Mouse (Mus musculus): ENCODE measurements around the gene Zranb2. TPM values are rescaled to one million over a fixed set of nuclear protein-coding genes. Genes with fewer than 3 reads are reported as not detected.

The Zranb2 gene
- polyA plus RNA-seq, 1 experiment from 2014 or later, result 53.3 TPM

- Histone ChIP-seq H3K4me1 (replicated peaks; ENCODE audit: control insufficient read depth, insufficient read depth, low read length) (no peaks in the 10 kb centered on the region), H3K4me3 (ENCODE audit: low read depth, low read length) (no peak overlapping the region), H3K9ac (ENCODE audit: low read depth, low read length) (no peak overlapping the region), H3K27me3 (replicated peaks; ENCODE audit: control insufficient read depth, insufficient read depth, low read length) (0 out of 2 replicates have a peak, but pooled peaks cover 3% of the 10 kb centered on the region), H3K27ac (ENCODE audit: low read depth, low read length) (no peak overlapping the region), H3K4me2 (replicated peaks; ENCODE audit: low read depth) (no peak overlapping the region), H3K9me3 (ENCODE audit: control insufficient read depth) (no peaks in the 10 kb centered on the region), H3K36me3 (ENCODE audit: control insufficient read depth, insufficient read depth) (no peaks in the 10 kb centered on the region)
- WGBS, result 0% methylated on average over 1 of the region's 1 CpGs
- TF ChIP-seq CTCF (IDR thresholded peaks at IDR 0.05; ENCODE audit: low read depth), result peak; percentile 82
- no peak for ATAC-seq
Observed at GRCm38 (mm10) chr3:157520433-157520832, 13.5 kb upstream of the Zranb2 start.

- Histone ChIP-seq H3K4me1 (replicated peaks; ENCODE audit: control insufficient read depth, insufficient read depth, low read length) (no peaks in the 10 kb centered on the region), H3K4me3 (ENCODE audit: low read depth, low read length) (no peak overlapping the region), H3K36me3 (ENCODE audit: control insufficient read depth, insufficient read depth) (no peaks in the 10 kb centered on the region), H3K9me3 (ENCODE audit: control insufficient read depth) (no peaks in the 10 kb centered on the region), H3K4me2 (replicated peaks; ENCODE audit: low read depth) (no peak overlapping the region), H3K27me3 (replicated peaks; ENCODE audit: control insufficient read depth, insufficient read depth, low read length) (0 out of 2 replicates have a peak, but pooled peaks cover 8% of the 10 kb centered on the region), H3K27ac (ENCODE audit: low read depth, low read length) (no peak overlapping the region), H3K9ac (ENCODE audit: low read depth, low read length) (no peak overlapping the region)
- no peak for TF ChIP-seq CTCF (IDR thresholded peaks at IDR 0.05; ENCODE audit: low read depth)
- no peak for ATAC-seq
- 47% methylated on average over 1 of the region's 1 CpGs for WGBS
Observed at GRCm38 (mm10) chr3:157523834-157524233, 10.1 kb upstream of the Zranb2 start.

DNA sequence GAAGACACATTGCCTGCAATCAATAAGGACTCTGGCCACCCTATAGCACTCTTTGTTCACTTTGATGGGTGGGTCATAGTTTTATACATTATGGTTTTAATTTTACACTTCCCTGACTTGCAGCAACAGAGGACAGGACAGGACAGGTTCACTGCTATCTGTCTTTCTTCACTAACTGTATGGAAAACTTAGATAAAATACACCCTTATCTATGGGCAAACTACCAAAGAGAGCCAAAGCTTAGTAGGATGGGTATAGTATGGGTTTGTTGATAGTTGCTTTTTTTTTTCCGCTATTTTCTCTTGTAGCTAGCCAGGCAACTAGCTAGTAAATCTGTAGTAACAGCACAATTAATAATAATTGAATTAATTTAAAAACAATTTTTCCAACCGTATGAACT, 2.4 kb upstream of the Zranb2 start:
- Histone ChIP-seq H3K9me3 (ENCODE audit: control insufficient read depth) (0 out of 2 replicates have a peak, but pooled peaks cover 6% of the 10 kb centered on the region), H3K9ac (ENCODE audit: low read depth, low read length) (no peak overlapping the region), H3K27me3 (replicated peaks; ENCODE audit: control insufficient read depth, insufficient read depth, low read length) (peaks cover 28% of the 10 kb centered on the region), H3K36me3 (ENCODE audit: control insufficient read depth, insufficient read depth) (no peaks in the 10 kb centered on the region), H3K27ac (ENCODE audit: low read depth, low read length) (no peak overlapping the region), H3K4me2 (replicated peaks; ENCODE audit: low read depth) (no peak overlapping the region), H3K4me3 (ENCODE audit: low read depth, low read length) (no peak overlapping the region), H3K4me1 (replicated peaks; ENCODE audit: control insufficient read depth, insufficient read depth, low read length) (peaks cover 3% of the 10 kb centered on the region; the same call in 1 of the 2 replicates)
- TF ChIP-seq CTCF (IDR thresholded peaks at IDR 0.05; ENCODE audit: low read depth), result no peak
- ATAC-seq, result no peak
- 70% methylated on average over 2 of the region's 2 CpGs for WGBS

- Histone ChIP-seq H3K4me1 (replicated peaks; ENCODE audit: control insufficient read depth, insufficient read depth, low read length) (peaks cover 3% of the 10 kb centered on the region; the same call in 1 of the 2 replicates), H3K9me3 (ENCODE audit: control insufficient read depth) (0 out of 2 replicates have a peak, but pooled peaks cover 6% of the 10 kb centered on the region), H3K36me3 (ENCODE audit: control insufficient read depth, insufficient read depth) (peaks cover 15% of the 10 kb centered on the region), H3K9ac (ENCODE audit: low read depth, low read length) (peak overlapping the region; percentile 92), H3K4me2 (replicated peaks; ENCODE audit: low read depth) (peak overlapping the region; percentile 78), H3K27ac (ENCODE audit: low read depth, low read length) (peak overlapping the region; percentile 94), H3K27me3 (replicated peaks; ENCODE audit: control insufficient read depth, insufficient read depth, low read length) (peaks cover 15% of the 10 kb centered on the region), H3K4me3 (ENCODE audit: low read depth, low read length) (peak overlapping the region; percentile 88)
- peak; percentile 67 for ATAC-seq
- no peak for TF ChIP-seq CTCF (IDR thresholded peaks at IDR 0.05; ENCODE audit: low read depth)
- 2% methylated on average over 15 of the region's 15 CpGs for WGBS
Observed at GRCm38 (mm10) chr3:157534786-157535415, 941 bp downstream of the Zranb2 start.

DNA sequence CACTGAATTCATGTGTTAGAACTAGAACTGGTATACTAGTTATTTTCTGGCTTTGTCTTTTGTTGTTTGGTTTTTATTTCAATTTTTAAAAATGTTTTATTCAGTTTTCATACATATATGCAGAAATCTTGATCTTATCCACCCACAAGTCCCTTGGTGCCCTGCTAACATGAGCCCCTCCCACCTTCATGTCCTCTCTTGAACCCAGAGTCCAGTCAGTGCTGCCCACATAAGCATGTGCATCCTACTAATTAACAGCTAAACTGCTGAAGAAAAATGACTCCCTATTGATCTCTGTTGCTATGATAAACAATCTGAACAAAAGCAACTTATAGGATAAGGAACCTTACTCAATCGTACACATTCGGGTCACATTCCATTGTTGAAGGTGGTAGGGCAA, 15.4 kb downstream of the Zranb2 start:
- no peak for ATAC-seq
- peaks cover 37% of the 10 kb centered on the region for H3K36me3 ChIP-seq (ENCODE audit: control insufficient read depth, insufficient read depth)
- no peak overlapping the region for H3K4me3 ChIP-seq (ENCODE audit: low read depth, low read length)
- TF ChIP-seq CTCF (IDR thresholded peaks at IDR 0.05; ENCODE audit: low read depth), result no peak
- H3K4me2 ChIP-seq (replicated peaks; ENCODE audit: low read depth), result no peak overlapping the region
- H3K9ac ChIP-seq (ENCODE audit: low read depth, low read length), result no peak overlapping the region
- no peak overlapping the region for H3K27ac ChIP-seq (ENCODE audit: low read depth, low read length)
- H3K27me3 ChIP-seq (replicated peaks; ENCODE audit: control insufficient read depth, insufficient read depth, low read length), result no peaks in the 10 kb centered on the region
- no peaks in the 10 kb centered on the region for H3K9me3 ChIP-seq (ENCODE audit: control insufficient read depth)
- 90% methylated on average over 2 of the region's 2 CpGs for WGBS
- H3K4me1 ChIP-seq (replicated peaks; ENCODE audit: control insufficient read depth, insufficient read depth, low read length), result no peaks in the 10 kb centered on the region

- no peak for ATAC-seq
- 97% methylated on average over 3 of the region's 3 CpGs for WGBS
Observed at GRCm38 (mm10) chr3:157549758-157550600, 16.0 kb downstream of the Zranb2 start.

More at GRCm38 (mm10) chr3:157549758-157550600, 16.0 kb downstream of the Zranb2 start:
- H3K4me3 ChIP-seq (ENCODE audit: low read depth, low read length), result no peak overlapping the region
- H3K36me3 ChIP-seq (ENCODE audit: control insufficient read depth, insufficient read depth), result peaks cover 31% of the 10 kb centered on the region
- H3K27me3 ChIP-seq (replicated peaks; ENCODE audit: control insufficient read depth, insufficient read depth, low read length), result no peaks in the 10 kb centered on the region
- H3K9me3 ChIP-seq (ENCODE audit: control insufficient read depth), result no peaks in the 10 kb centered on the region
- no peak overlapping the region for H3K4me2 ChIP-seq (replicated peaks; ENCODE audit: low read depth)
- no peaks in the 10 kb centered on the region for H3K4me1 ChIP-seq (replicated peaks; ENCODE audit: control insufficient read depth, insufficient read depth, low read length)
- no peak overlapping the region for H3K9ac ChIP-seq (ENCODE audit: low read depth, low read length)
- H3K27ac ChIP-seq (ENCODE audit: low read depth, low read length), result no peak overlapping the region
- TF ChIP-seq CTCF (IDR thresholded peaks at IDR 0.05; ENCODE audit: low read depth), result no peak
